24 mouse cellular contexts compared by ENCODE assay signal in genomic region chr7:72294886-72295285, GRCm38 (mm10). TPM values are rescaled to one million over a fixed set of nuclear protein-coding genes. Genes with fewer than 3 reads are reported as not detected.
DNase-seq lines count a peak whose midpoint lies in the region; ATAC-seq and TF ChIP-seq lines count a peak whose summit lies in the region.
"Had no signal": no experiment of that assay in that cellular context is flagged by ENCODE, and none has a peak within 500 bp of the region (broad histone marks: within the 10 kb centered on the region; RNA-seq: fewer than 3 reads in every experiment).

No protein-coding gene starts in this region.

- no peak overlapping the region for H3K4me3 ChIP-seq in kidney, adult 2 months (ENCODE audit: insufficient read depth, low read depth, low read length)
- no peak overlapping the region for H3K4me3 ChIP-seq in kidney, embryonic 16.5 days (ENCODE audit: low read length)
- H3K4me3 ChIP-seq in liver, adult 2 months (ENCODE audit: insufficient read depth, low read depth, low read length), result no peak overlapping the region
- no peak overlapping the region for H3K4me3 ChIP-seq in neural tube, embryonic 13.5 days
- H3K4me3 ChIP-seq in neural tube, embryonic 15.5 days (replicated peaks), result no peak overlapping the region
- H3K4me3 ChIP-seq: embryonic facial prominence, embryonic 15.5 days; gastrocnemius, adult 2 months; hindbrain, embryonic 12.5 days had no signal

- H3K9ac ChIP-seq in kidney, embryonic 16.5 days (replicated peaks; ENCODE audit: low read length), result no peak overlapping the region
- H3K9ac ChIP-seq in liver, adult 2 months (ENCODE audit: low read depth, low read length), result no peak overlapping the region
- H3K9ac ChIP-seq in neural tube, embryonic 13.5 days, result no peak overlapping the region
- no peak overlapping the region for H3K9ac ChIP-seq in neural tube, embryonic 15.5 days (replicated peaks)
- H3K9ac ChIP-seq: embryonic facial prominence, embryonic 15.5 days; forebrain, postnatal 0 days; hindbrain, embryonic 12.5 days had no signal

- peaks cover 20% of the 10 kb centered on the region; the same call in 1 of the 2 replicates for H3K79me2 ChIP-seq in liver, adult 2 months (ENCODE audit: control insufficient read depth, insufficient read depth, low read length)

- no peak overlapping the region for H3K4me2 ChIP-seq in kidney, embryonic 16.5 days (replicated peaks; ENCODE audit: low read depth, low read length)
- no peak overlapping the region for H3K4me2 ChIP-seq in neural tube, embryonic 13.5 days
- no peak overlapping the region for H3K4me2 ChIP-seq in neural tube, embryonic 15.5 days
- H3K4me2 ChIP-seq: embryonic facial prominence, embryonic 15.5 days; heart, embryonic 11.5 days; hindbrain, embryonic 12.5 days had no signal

- TF ChIP-seq CTCF in kidney, adult 2 months (conservative IDR thresholded peaks at IDR 0.05; ENCODE audit: insufficient read depth, insufficient read length, low read depth, low read length), result no peak
- TF ChIP-seq CTCF in liver, adult 2 months (IDR thresholded peaks at IDR 0.05; ENCODE audit: low read depth, low read length), result no peak

- 59% methylated on average over 2 of the region's 2 CpGs for WGBS in kidney, adult 2 months
- WGBS in kidney, embryonic 16.5 days, result 66% methylated on average over 2 of the region's 2 CpGs
- WGBS in liver, adult 2 months, result 6% methylated on average over 2 of the region's 2 CpGs
- WGBS in neural tube, embryonic 13.5 days, result 72% methylated on average over 2 of the region's 2 CpGs
- 78% methylated on average over 2 of the region's 2 CpGs for WGBS in neural tube, embryonic 15.5 days

- H3K27me3 ChIP-seq in kidney, adult 2 months (replicated peaks; ENCODE audit: control insufficient read depth, insufficient read depth, low read length), result no peaks in the 10 kb centered on the region
- H3K27me3 ChIP-seq in kidney, embryonic 16.5 days (ENCODE audit: insufficient read depth, low read length), result no peaks in the 10 kb centered on the region
- no peaks in the 10 kb centered on the region for H3K27me3 ChIP-seq in liver, adult 2 months (ENCODE audit: control insufficient read depth, insufficient read depth, low read length)
- H3K27me3 ChIP-seq in neural tube, embryonic 13.5 days, result no peaks in the 10 kb centered on the region
- no peaks in the 10 kb centered on the region for H3K27me3 ChIP-seq in neural tube, embryonic 15.5 days (replicated peaks)
- H3K27me3 ChIP-seq: embryonic facial prominence, embryonic 15.5 days; hindbrain, embryonic 12.5 days had no signal

- H3K9me3 ChIP-seq in kidney, embryonic 16.5 days (ENCODE audit: low read length), result no peaks in the 10 kb centered on the region
- H3K9me3 ChIP-seq in neural tube, embryonic 13.5 days, result no peaks in the 10 kb centered on the region
- H3K9me3 ChIP-seq in neural tube, embryonic 15.5 days (replicated peaks), result no peaks in the 10 kb centered on the region
- H3K9me3 ChIP-seq: embryonic facial prominence, embryonic 15.5 days; hindbrain, embryonic 12.5 days had no signal

- no peak overlapping the region for H3K27ac ChIP-seq in kidney, adult 2 months (ENCODE audit: insufficient read depth, low read depth, low read length)
- H3K27ac ChIP-seq in kidney, embryonic 16.5 days (ENCODE audit: low read length), result no peak overlapping the region
- H3K27ac ChIP-seq in liver, adult 2 months (replicated peaks; ENCODE audit: insufficient read depth, low read depth, low read length), result no peak overlapping the region
- H3K27ac ChIP-seq in neural tube, embryonic 13.5 days (replicated peaks), result 0 out of 2 replicates have a peak overlapping the region, but pooled peaks have one; percentile 19
- H3K27ac ChIP-seq in neural tube, embryonic 15.5 days (replicated peaks), result no peak overlapping the region
- H3K27ac ChIP-seq: embryonic facial prominence, embryonic 15.5 days; gastrocnemius, adult 2 months; hindbrain, embryonic 12.5 days had no signal

- H3K36me3 ChIP-seq in kidney, adult 2 months (ENCODE audit: control insufficient read depth, insufficient read depth, low read length), result no peaks in the 10 kb centered on the region
- no peaks in the 10 kb centered on the region for H3K36me3 ChIP-seq in kidney, embryonic 16.5 days (ENCODE audit: insufficient read depth, low read length)
- H3K36me3 ChIP-seq in liver, adult 2 months (ENCODE audit: control insufficient read depth, insufficient read depth, low read length), result no peaks in the 10 kb centered on the region
- H3K36me3 ChIP-seq in neural tube, embryonic 13.5 days, result no peaks in the 10 kb centered on the region
- H3K36me3 ChIP-seq in neural tube, embryonic 15.5 days, result no peaks in the 10 kb centered on the region
- H3K36me3 ChIP-seq: embryonic facial prominence, embryonic 15.5 days; hindbrain, embryonic 12.5 days had no signal

- H3K4me1 ChIP-seq in kidney, adult 2 months (ENCODE audit: control insufficient read depth, insufficient read depth, low read length), result 0 out of 2 replicates have a peak, but pooled peaks cover 5% of the 10 kb centered on the region
- no peaks in the 10 kb centered on the region for H3K4me1 ChIP-seq in kidney, embryonic 16.5 days (ENCODE audit: insufficient read depth, low read length)
- H3K4me1 ChIP-seq in liver, adult 2 months (ENCODE audit: control insufficient read depth, insufficient read depth, low read length), result peaks cover 21% of the 10 kb centered on the region
- H3K4me1 ChIP-seq in neural tube, embryonic 13.5 days (replicated peaks), result peaks cover 20% of the 10 kb centered on the region
- peaks cover 9% of the 10 kb centered on the region for H3K4me1 ChIP-seq in neural tube, embryonic 15.5 days
- H3K4me1 ChIP-seq: embryonic facial prominence, embryonic 15.5 days; hindbrain, embryonic 12.5 days had no signal

- peak; percentile 10 for DNase-seq in kidney, adult 2 months
- DNase-seq in liver, adult 2 months (ENCODE audit: extremely low read depth, low read depth, low spot score), result peak; percentile 53
- no peak for DNase-seq in liver
- DNase-seq: adrenal gland, adult 8-10 months; adrenal gland, postnatal 25 days; cerebellum, adult 11-12 months; cerebellum, adult 8-10 months; cerebellum, postnatal 10 days; cerebellum, postnatal 36 days; embryo, embryonic 11 days; forebrain, postnatal 0 days; gastrocnemius, adult 2 months; gastrocnemius, postnatal 14 days; heart, adult 11 months had no signal

- no peak for ATAC-seq in kidney, embryonic 16.5 days (ENCODE audit: low FRiP score, low TSS enrichment)
- ATAC-seq in neural tube, embryonic 13.5 days (ENCODE audit: low read depth), result no peak
- ATAC-seq in neural tube, embryonic 15.5 days (ENCODE audit: low FRiP score), result no peak
- ATAC-seq: activated CD4-positive, CD25-positive, alpha-beta regulatory T cell, adult 4 months; CD4-positive, CD25-positive, alpha-beta regulatory T cell, adult 4 months; forebrain, embryonic 14.5 days; forebrain, postnatal 0 days had no signal

- no peak for TF ChIP-seq POLR2A in kidney, adult 2 months (IDR thresholded peaks at IDR 0.05; ENCODE audit: low read depth, low read length)
- no peak for TF ChIP-seq POLR2A in liver, adult 2 months (IDR thresholded peaks at IDR 0.05; ENCODE audit: extremely low read depth, insufficient read depth, low read length)

RNA-seq across cellular contexts. Expression of gene Mctp2, which starts 11.5 kb away (rescaled TPM):
- 0.48 and 1.5 TPM in 2 replicates for polyA plus RNA-seq in kidney, adult 2 months (2012; rRNA removed)
- 5.0 and 5.4 TPM in 2 replicates for polyA plus RNA-seq in kidney, embryonic 16.5 days (2015; fragmentation: Nextera tagmentation; extraction: Ambion mirVana)
- 11.8 and 16.7 TPM in 2 replicates for total RNA-seq in liver, adult 2 months (2014; rRNA removed)
- 3.5 and 5.4 TPM in 2 replicates for polyA plus RNA-seq in liver, adult 2 months (2012; rRNA removed)
- polyA plus RNA-seq in neural tube, embryonic 13.5 days (2015; fragmentation: Nextera tagmentation; extraction: Ambion mirVana), result 1.3 and 1.5 TPM in 2 replicates
- polyA plus RNA-seq in neural tube, embryonic 15.5 days (2015; fragmentation: Nextera tagmentation; extraction: Ambion mirVana), result 1.5 and 2.3 TPM in 2 replicates
- total RNA-seq: MEL had no signal
